Mouse (Mus musculus): ENCODE data around the gene Gprin3.

The Gprin3 gene

GRCm38 (mm10) chr6:59407482-59407997, 18.6 kb downstream of the Gprin3 start:
- TF ChIP-seq NANOG (IDR thresholded peaks at IDR 0.05; ENCODE audit: borderline replicate concordance, low read length) = no peak
- TF ChIP-seq POU5F1 (IDR thresholded peaks at IDR 0.05; ENCODE audit: borderline replicate concordance, low read length) = no peak
- TF ChIP-seq CTCF (conservative IDR thresholded peaks at IDR 0.05; ENCODE audit: low read length) = no peak
- H3K4me3 ChIP-seq (replicated peaks; ENCODE audit: low read length) = no peak overlapping the region
- no peaks in the 10 kb centered on the region for H3K4me1 ChIP-seq (replicated peaks; ENCODE audit: low read depth, low read length)
- H3K9me3 ChIP-seq (ENCODE audit: low read length) = no peaks in the 10 kb centered on the region
- H3K36me3 ChIP-seq (ENCODE audit: insufficient read depth, low read length) = no peaks in the 10 kb centered on the region
- no peaks in the 10 kb centered on the region for H3K27me3 ChIP-seq (ENCODE audit: insufficient read depth, low read length)

GRCm38 (mm10) chr6:59390208-59390607, 35.9 kb downstream of the Gprin3 start:
- TF ChIP-seq POU5F1 (IDR thresholded peaks at IDR 0.05; ENCODE audit: borderline replicate concordance, low read length) (no peak), CTCF (conservative IDR thresholded peaks at IDR 0.05; ENCODE audit: low read length) (no peak), NANOG (IDR thresholded peaks at IDR 0.05; ENCODE audit: borderline replicate concordance, low read length) (no peak)
- H3K27me3 ChIP-seq (ENCODE audit: insufficient read depth, low read length) = no peaks in the 10 kb centered on the region

GRCm38 (mm10) chr6:59365300-59365699, 60.8 kb downstream of the Gprin3 start:
- no peaks in the 10 kb centered on the region for H3K9me3 ChIP-seq (ENCODE audit: low read length)
- H3K4me1 ChIP-seq (replicated peaks; ENCODE audit: low read depth, low read length) = no peaks in the 10 kb centered on the region
- no peak overlapping the region for H3K4me3 ChIP-seq (replicated peaks; ENCODE audit: low read length)
- H3K27me3 ChIP-seq (ENCODE audit: insufficient read depth, low read length) = no peaks in the 10 kb centered on the region
- no peaks in the 10 kb centered on the region for H3K36me3 ChIP-seq (ENCODE audit: insufficient read depth, low read length)
- TF ChIP-seq NANOG (IDR thresholded peaks at IDR 0.05; ENCODE audit: borderline replicate concordance, low read length) = no peak
- no peak for TF ChIP-seq CTCF (conservative IDR thresholded peaks at IDR 0.05; ENCODE audit: low read length)
- no peak for TF ChIP-seq POU5F1 (IDR thresholded peaks at IDR 0.05; ENCODE audit: borderline replicate concordance, low read length)

More at GRCm38 (mm10) chr6:59390208-59390607, 35.9 kb downstream of the Gprin3 start:
- H3K4me3 ChIP-seq (replicated peaks; ENCODE audit: low read length) = no peak overlapping the region
- H3K4me1 ChIP-seq (replicated peaks; ENCODE audit: low read depth, low read length) = no peaks in the 10 kb centered on the region
- no peaks in the 10 kb centered on the region for H3K36me3 ChIP-seq (ENCODE audit: insufficient read depth, low read length)
- H3K9me3 ChIP-seq (ENCODE audit: low read length) = peaks cover 8% of the 10 kb centered on the region; the same call in 1 of the 2 replicates

GRCm38 (mm10) chr6:59363282-59363681, 62.8 kb downstream of the Gprin3 start:
- no peak overlapping the region for H3K4me3 ChIP-seq (replicated peaks; ENCODE audit: low read length)
- H3K9me3 ChIP-seq (ENCODE audit: low read length) = no peaks in the 10 kb centered on the region
- TF ChIP-seq NANOG (IDR thresholded peaks at IDR 0.05; ENCODE audit: borderline replicate concordance, low read length) = no peak
- TF ChIP-seq CTCF (conservative IDR thresholded peaks at IDR 0.05; ENCODE audit: low read length) = no peak
- TF ChIP-seq POU5F1 (IDR thresholded peaks at IDR 0.05; ENCODE audit: borderline replicate concordance, low read length) = no peak
- H3K36me3 ChIP-seq (ENCODE audit: insufficient read depth, low read length) = no peaks in the 10 kb centered on the region
- no peaks in the 10 kb centered on the region for H3K27me3 ChIP-seq (ENCODE audit: insufficient read depth, low read length)
- no peaks in the 10 kb centered on the region for H3K4me1 ChIP-seq (replicated peaks; ENCODE audit: low read depth, low read length)

- no peak overlapping the region for H3K4me3 ChIP-seq (replicated peaks; ENCODE audit: low read length)
- TF ChIP-seq POU5F1 (IDR thresholded peaks at IDR 0.05; ENCODE audit: borderline replicate concordance, low read length) = no peak
- no peak for TF ChIP-seq CTCF (conservative IDR thresholded peaks at IDR 0.05; ENCODE audit: low read length)
- TF ChIP-seq NANOG (IDR thresholded peaks at IDR 0.05; ENCODE audit: borderline replicate concordance, low read length) = no peak
- H3K9me3 ChIP-seq (ENCODE audit: low read length) = no peaks in the 10 kb centered on the region
- 0 out of 2 replicates have a peak, but pooled peaks cover 6% of the 10 kb centered on the region for H3K4me1 ChIP-seq (replicated peaks; ENCODE audit: low read depth, low read length)
- H3K27me3 ChIP-seq (ENCODE audit: insufficient read depth, low read length) = 0 out of 2 replicates have a peak, but pooled peaks cover 4% of the 10 kb centered on the region
- no peaks in the 10 kb centered on the region for H3K36me3 ChIP-seq (ENCODE audit: insufficient read depth, low read length)
Measured at GRCm38 (mm10) chr6:59354943-59355342, 71.2 kb downstream of the Gprin3 start.

- Histone ChIP-seq H3K27me3 (ENCODE audit: insufficient read depth, low read length) (0 out of 2 replicates have a peak, but pooled peaks cover 4% of the 10 kb centered on the region), H3K4me3 (replicated peaks; ENCODE audit: low read length) (no peak overlapping the region), H3K36me3 (ENCODE audit: insufficient read depth, low read length) (no peaks in the 10 kb centered on the region), H3K4me1 (replicated peaks; ENCODE audit: low read depth, low read length) (0 out of 2 replicates have a peak, but pooled peaks cover 6% of the 10 kb centered on the region), H3K9me3 (ENCODE audit: low read length) (no peaks in the 10 kb centered on the region)
- TF ChIP-seq CTCF (conservative IDR thresholded peaks at IDR 0.05; ENCODE audit: low read length) (no peak), NANOG (IDR thresholded peaks at IDR 0.05; ENCODE audit: borderline replicate concordance, low read length) (no peak)
Measured at GRCm38 (mm10) chr6:59351108-59351789, 74.8 kb downstream of the Gprin3 start.

- Histone ChIP-seq H3K36me3 (ENCODE audit: insufficient read depth, low read length) (no peaks in the 10 kb centered on the region), H3K4me1 (replicated peaks; ENCODE audit: low read depth, low read length) (no peaks in the 10 kb centered on the region)
- TF ChIP-seq NANOG (IDR thresholded peaks at IDR 0.05; ENCODE audit: borderline replicate concordance, low read length) (no peak), CTCF (conservative IDR thresholded peaks at IDR 0.05; ENCODE audit: low read length) (no peak), POU5F1 (IDR thresholded peaks at IDR 0.05; ENCODE audit: borderline replicate concordance, low read length) (no peak)
Measured at GRCm38 (mm10) chr6:59348673-59349072, 77.4 kb downstream of the Gprin3 start.

GRCm38 (mm10) chr6:59341146-59341545, 84.9 kb downstream of the Gprin3 start:
- Histone ChIP-seq H3K9me3 (ENCODE audit: low read length) (no peaks in the 10 kb centered on the region), H3K4me3 (replicated peaks; ENCODE audit: low read length) (no peak overlapping the region), H3K4me1 (replicated peaks; ENCODE audit: low read depth, low read length) (no peaks in the 10 kb centered on the region), H3K36me3 (ENCODE audit: insufficient read depth, low read length) (no peaks in the 10 kb centered on the region), H3K27me3 (ENCODE audit: insufficient read depth, low read length) (no peaks in the 10 kb centered on the region)
- no peak for TF ChIP-seq POU5F1 (IDR thresholded peaks at IDR 0.05; ENCODE audit: borderline replicate concordance, low read length)
- TF ChIP-seq CTCF (conservative IDR thresholded peaks at IDR 0.05; ENCODE audit: low read length) = no peak
- TF ChIP-seq NANOG (IDR thresholded peaks at IDR 0.05; ENCODE audit: borderline replicate concordance, low read length) = no peak

More at GRCm38 (mm10) chr6:59348673-59349072, 77.4 kb downstream of the Gprin3 start:
- no peaks in the 10 kb centered on the region for H3K9me3 ChIP-seq (ENCODE audit: low read length)
- no peaks in the 10 kb centered on the region for H3K27me3 ChIP-seq (ENCODE audit: insufficient read depth, low read length)
- H3K4me3 ChIP-seq (replicated peaks; ENCODE audit: low read length) = no peak overlapping the region
